Mouse (Mus musculus) spleen, embryonic (tissue): ENCODE measurements around the gene Rarres1.

ENCODE experiments used
- CTCF ChIA-PET: fragments of 350-600 bp; sonication (Branson Sonifier 250); formaldehyde crosslinking; loops from one replicate; lab custom pipeline; 2022; lab: Charles Lee

Rarres1 gene

DNA sequence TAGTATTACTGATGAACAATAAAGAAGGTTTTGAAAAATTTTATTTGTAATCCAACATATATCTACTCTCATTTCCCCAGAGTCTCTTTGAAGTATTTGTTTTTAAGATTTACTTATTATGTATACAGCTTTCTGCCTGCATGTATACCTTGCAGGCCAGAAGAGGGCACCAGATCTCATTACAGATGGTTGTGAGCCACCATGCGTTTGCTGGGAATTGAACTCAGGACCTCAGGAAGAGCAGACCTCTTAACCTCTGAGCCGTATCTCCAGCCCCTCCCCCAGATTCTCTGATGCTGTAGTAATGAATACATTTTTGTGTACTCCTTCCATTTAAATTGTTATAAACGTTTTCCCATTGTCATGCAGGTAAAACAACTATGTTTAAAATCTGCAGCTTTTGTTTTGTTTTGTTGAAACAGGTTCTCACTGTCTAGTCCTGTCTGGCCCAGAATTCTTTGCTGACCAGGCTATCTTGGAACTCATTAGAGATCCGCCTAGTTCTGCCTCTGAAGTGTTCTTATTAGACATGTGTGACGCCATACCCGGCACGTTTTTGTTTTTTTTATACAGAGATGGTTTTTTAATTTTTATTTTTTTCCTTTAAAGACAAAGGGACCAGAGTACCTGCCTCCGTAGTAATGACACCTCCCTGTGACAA lies 85.9 kb downstream of the Rarres1 start:
- CTCF ChIA-PET: interaction anchor here (0.5 to 1.5 kb wide), 4 partner anchors 86 to 640 kb away, joined by 3 to 14 read pairs (median 6); partner anchors contain the start of gene Rarres1
